In genomic region chr11:115899486-115900266, GRCm38 (mm10) we compare ENCODE assay signal across 7 mouse cellular contexts. TPM values are rescaled to one million over a fixed set of nuclear protein-coding genes. Genes with fewer than 3 reads are reported as not detected.
DNase-seq lines count a peak whose midpoint lies in the region; ATAC-seq and TF ChIP-seq lines count a peak whose summit lies in the region.

Smim5 (plus strand) TSS chr11:115899966.

- 30% methylated on average over 16 of the region's 16 CpGs for WGBS in embryonic facial prominence, embryonic 10.5 days
- WGBS in heart, postnatal 0 days = 19% methylated on average over 16 of the region's 16 CpGs
- 31% methylated on average over 16 of the region's 16 CpGs for WGBS in midbrain, embryonic 12.5 days

- intact Hi-C loops in left cerebral cortex, postnatal 4 days (cut with DNase I) = no loop called here

- H3K4me3 ChIP-seq in embryonic facial prominence, embryonic 10.5 days = peak within 1 kb of the TSS; percentile 36
- peak within 1 kb of the TSS; percentile 57 for H3K4me3 ChIP-seq in heart, postnatal 0 days (ENCODE audit: low read depth, low read length)
- no peak within 1 kb of the TSS for H3K4me3 ChIP-seq in midbrain, embryonic 12.5 days

- POLR2A ChIA-PET in Patski (lab: Charles Lee) = no interaction called here

- peak; percentile 82 for ATAC-seq in Patski
- peak; percentile 73 for ATAC-seq in heart, postnatal 0 days (ENCODE audit: insufficient read depth, low read depth)
- no peak for ATAC-seq in midbrain, embryonic 12.5 days (ENCODE audit: low FRiP score, low read depth)

- in situ Hi-C loops in Patski (cut with MboI; ENCODE audit: low pct_unique_long_range_greater_than_20kb) = no loop called here

- TF ChIP-seq CTCF in Patski (IDR thresholded peaks at IDR 0.05) = no peak
- TF ChIP-seq CTCF in heart, postnatal 0 days (IDR thresholded peaks at IDR 0.05; ENCODE audit: low read depth) = peak; percentile 24; the same call in 1 of the 2 replicates

- H3K27me3 ChIP-seq in Patski = no peaks in the 10 kb centered on the region
- H3K27me3 ChIP-seq in embryonic facial prominence, embryonic 10.5 days (replicated peaks; ENCODE audit: low read depth, poor library complexity, severe bottlenecking) = no peaks in the 10 kb centered on the region
- H3K27me3 ChIP-seq in heart, postnatal 0 days (ENCODE audit: control insufficient read depth, insufficient read depth, low read length) = no peaks in the 10 kb centered on the region
- H3K27me3 ChIP-seq in midbrain, embryonic 12.5 days = no peaks in the 10 kb centered on the region

- H3K27ac ChIP-seq in embryonic facial prominence, embryonic 10.5 days (replicated peaks) = peak within 1 kb of the TSS; percentile 66
- peak within 1 kb of the TSS; percentile 98 for H3K27ac ChIP-seq in heart, postnatal 0 days (ENCODE audit: low read depth)
- H3K27ac ChIP-seq in midbrain, embryonic 12.5 days (replicated peaks) = peak within 1 kb of the TSS; percentile 1; the same call in 1 of the 2 replicates

- peaks cover 35% of the 10 kb centered on the region for H3K36me3 ChIP-seq in embryonic facial prominence, embryonic 10.5 days (replicated peaks)
- peaks cover 12% of the 10 kb centered on the region; the same call in 1 of the 2 replicates for H3K36me3 ChIP-seq in heart, postnatal 0 days (replicated peaks; ENCODE audit: control insufficient read depth, insufficient read depth, low read length)
- peaks cover 21% of the 10 kb centered on the region for H3K36me3 ChIP-seq in midbrain, embryonic 12.5 days

- H3K4me1 ChIP-seq in embryonic facial prominence, embryonic 10.5 days = peaks cover 58% of the 10 kb centered on the region
- peaks cover 36% of the 10 kb centered on the region for H3K4me1 ChIP-seq in heart, postnatal 0 days (ENCODE audit: control insufficient read depth, insufficient read depth)
- peaks cover 18% of the 10 kb centered on the region for H3K4me1 ChIP-seq in midbrain, embryonic 12.5 days

- TF ChIP-seq EP300 in heart, postnatal 0 days (IDR thresholded peaks at IDR 0.05; ENCODE audit: low read depth) = no peak; the same call in 1 of the 2 replicates

- peak within 1 kb of the TSS; percentile 71 for H3K4me2 ChIP-seq in heart, postnatal 0 days (ENCODE audit: low read depth, low read length)
- no peak within 1 kb of the TSS for H3K4me2 ChIP-seq in midbrain, embryonic 12.5 days (replicated peaks)

- no peaks in the 10 kb centered on the region for H3K9me3 ChIP-seq in embryonic facial prominence, embryonic 10.5 days
- no peaks in the 10 kb centered on the region for H3K9me3 ChIP-seq in heart, postnatal 0 days (replicated peaks; ENCODE audit: control insufficient read depth, low read length)
- no peaks in the 10 kb centered on the region for H3K9me3 ChIP-seq in midbrain, embryonic 12.5 days

- H3K9ac ChIP-seq in heart, postnatal 0 days (replicated peaks; ENCODE audit: low read depth, low read length) = peak within 1 kb of the TSS; percentile 60
- H3K9ac ChIP-seq in midbrain, embryonic 12.5 days (replicated peaks) = no peak within 1 kb of the TSS; the same call in 1 of the 2 replicates

- CTCF ChIA-PET in Patski (lab: Charles Lee) = interaction anchor here (2.1 to 2.7 kb wide), 3 partner anchors 12 to 18 kb away, joined by 8 to 19 read pairs (median 10); no protein-coding TSS in a partner anchor

- peak; percentile 89 for DNase-seq in Patski (ENCODE audit: low read depth, low spot score)
- DNase-seq in embryonic facial prominence, embryonic 10.5 days (ENCODE audit: low spot score) = peak; percentile 73
- peak; percentile 92 for DNase-seq in heart, postnatal 0 days (ENCODE audit: low spot score)
- DNase-seq in kidney, postnatal 4 days = peak; percentile 73 to 83
- peak; percentile 53 for DNase-seq in urinary bladder, postnatal 14 days (ENCODE audit: low spot score)
- no peak for DNase-seq in left cerebral cortex, postnatal 4 days

RNA-seq across cellular contexts. Expression of gene Smim5, which starts in this region (rescaled TPM):
- polyA plus RNA-seq in Patski (2021) = 1.6 TPM
- 1.5 and 1.8 TPM in 2 replicates for polyA plus RNA-seq in embryonic facial prominence, embryonic 10.5 days (2016; fragmentation: Nextera tagmentation; extraction: Ambion mirVana)
- total RNA-seq in heart, postnatal 0 days (2014; rRNA removed; ENCODE audit: low replicate concordance) = 57.5 and 83.0 TPM in 2 replicates
- polyA plus RNA-seq in heart, postnatal 0 days (2015; fragmentation: Nextera tagmentation; extraction: Ambion mirVana) = 79.3 and 93.3 TPM in 2 replicates
- polyA plus RNA-seq in midbrain, embryonic 12.5 days (2016; fragmentation: Nextera tagmentation; extraction: Ambion mirVana) = 0.88 and 0.98 TPM in 2 replicates
- total RNA-seq in left cerebral cortex, postnatal 4 days (2021) = not detected

Comparison
In these comparisons a context has a peak if more than half of its experiments do, and no peak if none do; other contexts are left out.
1. RNA of gene Smim5 (total RNA-seq): 57.5 to 83.0 TPM in heart, postnatal 0 days; not detected in left cerebral cortex, postnatal 4 days; every median in the first group is over 10 times any median in the second.
2. RNA of gene Smim5 (polyA plus RNA-seq): 79.3 to 93.3 TPM in heart, postnatal 0 days; 1.5 to 1.8 TPM in embryonic facial prominence, embryonic 10.5 days, 1.6 TPM in Patski (single experiment) and 0.88 to 0.98 TPM in midbrain, embryonic 12.5 days; every median in the first group is over 10 times any median in the second.
3. H3K27ac ChIP-seq: peak in every context shown above with its lines; median percentile 98 in heart, postnatal 0 days; 66 in embryonic facial prominence, embryonic 10.5 days; 1 in midbrain, embryonic 12.5 days.